ENCODE assay signal across 8 mouse cellular contexts in genomic region chr5:125588876-125589667, GRCm38 (mm10). TPM values are rescaled to one million over a fixed set of nuclear protein-coding genes. Genes with fewer than 3 reads are reported as not detected.
DNase-seq lines count a peak whose midpoint lies in the region; ATAC-seq lines count a peak whose summit lies in the region.

No protein-coding gene starts in this region.

- WGBS in forebrain, embryonic 13.5 days = 6% methylated on average over 18 of the region's 18 CpGs
- WGBS in kidney, embryonic 14.5 days = 6% methylated on average over 18 of the region's 18 CpGs

- peak; percentile 79 for ATAC-seq in forebrain, embryonic 13.5 days
- ATAC-seq in kidney, embryonic 14.5 days (ENCODE audit: low FRiP score, low TSS enrichment) = peak; percentile 81
- no peak for ATAC-seq in activated CD4-positive, CD25-positive, alpha-beta regulatory T cell, adult 4 months

- H3K9me3 ChIP-seq in forebrain, embryonic 13.5 days (replicated peaks) = no peaks in the 10 kb centered on the region
- H3K9me3 ChIP-seq in kidney, embryonic 14.5 days (ENCODE audit: control insufficient read depth, low read length) = no peaks in the 10 kb centered on the region

- intact Hi-C loops in left cerebral cortex, postnatal 4 days (cut with DNase I) = no loop called here

- H3K27ac ChIP-seq in forebrain, embryonic 13.5 days = peak overlapping the region; percentile 53
- H3K27ac ChIP-seq in kidney, embryonic 14.5 days (ENCODE audit: low read depth, low read length) = no peak overlapping the region

- peak; percentile 48 for DNase-seq in left cerebral cortex, postnatal 4 days
- no peak for DNase-seq in left cerebral cortex, adult 11 months (ENCODE audit: low spot score)
- DNase-seq in brain, adult 2 months (ENCODE audit: low read depth, low spot score) = peak; percentile 81
- DNase-seq in neural tube, embryonic 10.5 days (ENCODE audit: extremely low spot score, low spot score) = peak; percentile 68
- no peak for DNase-seq in ovary, postnatal 36 days (ENCODE audit: low spot score)

- no peaks in the 10 kb centered on the region for H3K36me3 ChIP-seq in forebrain, embryonic 13.5 days (ENCODE audit: poor library complexity, severe bottlenecking)
- no peaks in the 10 kb centered on the region for H3K36me3 ChIP-seq in kidney, embryonic 14.5 days (ENCODE audit: control insufficient read depth, insufficient read depth, low read length)

- peak overlapping the region; percentile 59 for H3K4me2 ChIP-seq in forebrain, embryonic 13.5 days
- H3K4me2 ChIP-seq in kidney, embryonic 14.5 days (replicated peaks; ENCODE audit: low read depth, low read length) = peak overlapping the region; percentile 55

- H3K4me1 ChIP-seq in forebrain, embryonic 13.5 days = peaks cover 13% of the 10 kb centered on the region
- H3K4me1 ChIP-seq in kidney, embryonic 14.5 days (ENCODE audit: control insufficient read depth, insufficient read depth, low read length) = 0 out of 2 replicates have a peak, but pooled peaks cover 6% of the 10 kb centered on the region

- H3K4me3 ChIP-seq in forebrain, embryonic 13.5 days = peak overlapping the region; percentile 40
- H3K4me3 ChIP-seq in kidney, embryonic 14.5 days (ENCODE audit: low read length) = peak overlapping the region; percentile 33

- H3K9ac ChIP-seq in forebrain, embryonic 13.5 days = peak overlapping the region; percentile 53
- H3K9ac ChIP-seq in kidney, embryonic 14.5 days (ENCODE audit: low read depth, low read length) = peak overlapping the region; percentile 14

- H3K27me3 ChIP-seq in forebrain, embryonic 13.5 days = no peaks in the 10 kb centered on the region
- peaks cover 3% of the 10 kb centered on the region; the same call in 1 of the 2 replicates for H3K27me3 ChIP-seq in kidney, embryonic 14.5 days (ENCODE audit: control insufficient read depth, insufficient read depth, low read length)

RNA-seq across cellular contexts. Expression of gene Tmem132b, which starts 57.5 kb away (rescaled TPM):
- total RNA-seq in left cerebral cortex, postnatal 4 days (2021) = 10 to 100 TPM; 62.9 to 66.4 TPM
- polyA plus RNA-seq in forebrain, embryonic 13.5 days (2015; fragmentation: Nextera tagmentation; extraction: Ambion mirVana) = 2.1 TPM in 2 replicates
- polyA plus RNA-seq in kidney, embryonic 14.5 days (2014; fragmentation: Nextera tagmentation; extraction: Ambion mirVana) = 0.24 and 0.46 TPM in 2 replicates
- not detected for polyA plus RNA-seq in activated CD4-positive, CD25-positive, alpha-beta regulatory T cell, adult 4 months (2017; shearing (Covaris generic))

Comparison
In these comparisons a context has a peak if more than half of its experiments do, and no peak if none do; other contexts are left out.
1. DNase-seq: peak in left cerebral cortex, postnatal 4 days (single experiment), brain, adult 2 months (single experiment) and neural tube, embryonic 10.5 days (single experiment); none in left cerebral cortex, adult 11 months (single experiment) and ovary, postnatal 36 days (single experiment).